Mouse (Mus musculus): ENCODE measurements around the gene Otop3. TPM values are rescaled to one million over a fixed set of nuclear protein-coding genes. Genes with fewer than 3 reads are reported as not detected.
A peak's percentile ranks its signal among the peaks of the same experiment; 100 is the strongest.

Gene Otop3
- polyA plus RNA-seq, 1 experiment from 2014 or later: 0.11 TPM

DNA sequence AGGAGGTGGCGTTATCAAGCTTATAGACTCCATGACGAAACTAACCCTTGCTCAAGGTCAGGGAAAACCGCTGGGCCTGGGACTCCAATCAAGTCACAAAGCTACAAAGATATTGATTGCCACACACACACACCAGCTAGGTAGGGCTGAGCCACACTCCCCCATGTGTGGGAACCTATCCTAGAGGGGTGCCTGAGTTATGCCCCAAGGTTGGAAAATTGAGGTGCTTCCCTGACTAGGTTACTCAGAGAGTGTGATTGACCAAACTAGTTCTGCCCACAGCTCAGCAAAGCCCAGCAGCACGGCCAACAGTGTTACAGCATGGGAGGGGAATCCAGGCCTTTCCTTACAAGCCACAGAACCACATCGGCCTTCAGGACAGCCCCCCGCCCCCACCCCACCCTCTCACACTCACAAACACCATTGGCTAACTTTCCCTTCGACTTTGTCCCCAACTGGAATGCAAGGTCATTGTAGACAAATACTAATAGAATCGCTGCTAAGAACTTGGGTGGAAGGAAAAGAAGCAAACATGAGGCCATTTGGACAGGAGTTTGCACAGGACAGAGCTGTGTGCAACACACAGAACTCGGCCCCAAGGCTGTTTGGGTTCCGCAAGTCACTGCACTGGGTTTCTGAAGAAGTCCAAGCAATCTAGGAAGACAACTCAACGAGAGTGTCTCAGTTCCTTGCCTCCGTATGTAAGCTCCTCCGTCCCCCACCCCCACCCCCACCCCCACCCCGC is 41.7 kb upstream of the Otop3 start:
- Histone ChIP-seq H3K9me3 (replicated peaks; ENCODE audit: control insufficient read depth, low read length) (no peaks in the 10 kb centered on the region), H3K36me3 (ENCODE audit: control insufficient read depth, insufficient read depth) (no peaks in the 10 kb centered on the region; the same call in 1 of the 2 replicates), H3K27me3 (ENCODE audit: control insufficient read depth, insufficient read depth, low read depth, low read length) (peaks cover 11% of the 10 kb centered on the region; the same call in 1 of the 2 replicates), H3K9ac (ENCODE audit: low read depth, low read length) (no peak overlapping the region; the same call in 1 of the 2 replicates), H3K4me1 (ENCODE audit: control insufficient read depth, low read depth, low read length) (peaks cover 5% of the 10 kb centered on the region), H3K4me3 (ENCODE audit: low read depth, low read length) (peak overlapping the region; percentile 19; the same call in 1 of the 2 replicates), H3K27ac (ENCODE audit: low read length) (peak overlapping the region; percentile 85), H3K4me2 (ENCODE audit: low read depth, low read length) (peak overlapping the region; percentile 36; the same call in 1 of the 2 replicates)
- WGBS (ENCODE audit: insufficient replicate concordance): 44% methylated on average over 14 of the region's 14 CpGs
- ATAC-seq (ENCODE audit: low read depth): peak; percentile 71

DNA sequence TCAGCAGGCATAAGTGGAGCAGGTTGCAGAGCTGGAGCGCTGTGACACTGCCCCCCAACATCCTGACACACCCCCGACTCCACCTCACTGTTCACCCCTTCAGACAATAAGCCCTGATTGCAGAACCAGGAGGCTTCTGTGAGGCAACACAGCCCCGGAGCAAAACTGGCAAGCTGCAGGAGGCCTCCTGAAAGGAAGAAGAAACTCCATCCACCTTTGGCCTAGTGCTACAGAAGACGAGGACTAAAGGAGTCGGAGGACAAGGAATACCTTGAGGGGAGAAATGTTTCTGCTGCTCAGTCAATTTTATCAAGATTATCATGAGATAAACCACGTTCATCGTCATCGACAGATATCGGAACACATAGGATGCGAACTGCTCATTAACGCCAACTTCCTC is 38.6 kb upstream of the Otop3 start:
- peak overlapping the region; percentile 49 for H3K4me2 ChIP-seq (ENCODE audit: low read depth, low read length)
- WGBS (ENCODE audit: insufficient replicate concordance): 61% methylated on average over 11 of the region's 11 CpGs
- H3K27ac ChIP-seq (ENCODE audit: low read length): no peak overlapping the region
- H3K27me3 ChIP-seq (ENCODE audit: control insufficient read depth, insufficient read depth, low read depth, low read length): peaks cover 15% of the 10 kb centered on the region; the same call in 1 of the 2 replicates
- H3K9ac ChIP-seq (ENCODE audit: low read depth, low read length): no peak overlapping the region
- ATAC-seq (ENCODE audit: low read depth): no peak
- peak overlapping the region; percentile 55 for H3K4me3 ChIP-seq (ENCODE audit: low read depth, low read length)
- H3K9me3 ChIP-seq (replicated peaks; ENCODE audit: control insufficient read depth, low read length): no peaks in the 10 kb centered on the region
- peaks cover 5% of the 10 kb centered on the region for H3K4me1 ChIP-seq (ENCODE audit: control insufficient read depth, low read depth, low read length)
- no peaks in the 10 kb centered on the region; the same call in 1 of the 2 replicates for H3K36me3 ChIP-seq (ENCODE audit: control insufficient read depth, insufficient read depth)

DNA sequence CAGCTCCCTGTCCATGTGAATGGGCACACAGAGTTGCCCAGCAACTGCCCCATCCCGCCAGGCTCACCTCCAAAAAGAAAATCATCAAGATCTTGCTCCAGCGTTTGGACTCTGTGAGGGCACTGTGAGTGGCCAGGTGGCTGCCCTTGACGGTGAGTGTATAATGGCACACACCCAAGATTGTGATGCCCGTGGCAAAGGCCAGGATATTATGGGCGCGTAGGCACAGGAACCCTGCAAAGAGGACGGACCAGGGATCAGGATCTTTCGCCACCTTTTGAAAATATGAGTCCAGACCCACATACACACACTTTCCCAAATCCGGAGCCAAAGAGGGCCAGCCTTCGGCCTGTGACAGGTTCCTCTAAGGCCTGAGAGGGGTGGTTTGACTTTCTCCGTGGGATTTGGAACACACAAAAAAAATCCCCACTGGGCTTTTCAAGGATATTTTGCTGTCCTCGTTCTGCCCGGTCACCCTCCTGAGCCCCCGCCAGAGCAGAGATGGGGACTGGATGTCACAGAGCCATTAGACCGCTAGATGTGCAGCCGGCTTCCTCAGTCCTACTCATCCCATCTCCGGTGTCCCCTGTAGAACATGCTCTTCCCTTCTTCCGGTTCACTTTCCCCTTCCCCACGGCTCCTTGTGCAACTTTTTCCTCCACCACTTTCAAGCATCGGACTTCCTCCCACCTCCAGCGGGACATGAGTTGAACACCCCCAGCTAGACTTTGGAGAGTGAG is 37.9 kb upstream of the Otop3 start:
- WGBS (ENCODE audit: insufficient replicate concordance): 48% methylated on average over 21 of the region's 21 CpGs
- no peaks in the 10 kb centered on the region; the same call in 1 of the 2 replicates for H3K36me3 ChIP-seq (ENCODE audit: control insufficient read depth, insufficient read depth)
- H3K4me1 ChIP-seq (ENCODE audit: control insufficient read depth, low read depth, low read length): peaks cover 2% of the 10 kb centered on the region
- peak overlapping the region; percentile 57 for H3K9ac ChIP-seq (ENCODE audit: low read depth, low read length)
- no peak for ATAC-seq (ENCODE audit: low read depth)
- H3K4me3 ChIP-seq (ENCODE audit: low read depth, low read length): peak overlapping the region; percentile 55
- peak overlapping the region; percentile 50 for H3K27ac ChIP-seq (ENCODE audit: low read length)
- H3K4me2 ChIP-seq (ENCODE audit: low read depth, low read length): peak overlapping the region; percentile 49
- H3K27me3 ChIP-seq (ENCODE audit: control insufficient read depth, insufficient read depth, low read depth, low read length): peaks cover 15% of the 10 kb centered on the region; the same call in 1 of the 2 replicates
- no peaks in the 10 kb centered on the region for H3K9me3 ChIP-seq (replicated peaks; ENCODE audit: control insufficient read depth, low read length)

DNA sequence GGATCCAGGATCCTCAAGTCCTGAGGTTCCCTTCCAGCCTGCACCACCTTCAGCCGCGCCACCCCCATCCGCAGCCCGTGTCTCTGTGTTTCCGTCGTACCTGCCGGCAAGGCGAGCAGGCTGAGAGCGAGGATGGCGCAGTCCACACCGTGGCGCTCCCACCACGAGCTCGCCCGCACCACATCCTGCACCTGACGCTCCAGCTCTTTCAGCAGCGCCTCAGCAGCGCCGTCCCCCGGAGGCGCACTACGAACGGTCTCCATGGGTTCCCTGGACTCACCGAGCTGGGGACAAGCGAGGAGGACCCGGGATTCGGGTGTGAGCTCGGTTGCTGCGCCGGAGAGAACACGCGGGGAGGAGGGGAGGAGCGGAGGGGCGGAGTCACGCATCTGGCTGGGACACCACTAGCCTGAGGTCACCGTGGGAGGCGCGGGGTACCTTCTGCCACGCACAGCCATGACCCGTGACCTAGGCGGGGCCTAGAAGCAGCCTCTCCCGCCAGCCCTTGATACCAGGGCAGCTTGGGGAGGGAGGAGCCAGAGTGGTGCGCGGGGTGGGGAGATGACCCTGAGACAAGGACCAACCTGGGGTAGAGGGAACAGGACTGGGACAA is 37.2 kb upstream of the Otop3 start, which contains the start of gene Fads6:
Gene Fads6, minus strand, starts transcription at position 450 of the 613 bp plus-strand sequence.
- Histone ChIP-seq H3K27me3 (ENCODE audit: control insufficient read depth, insufficient read depth, low read depth, low read length) (peaks cover 15% of the 10 kb centered on the region; the same call in 1 of the 2 replicates), H3K4me1 (ENCODE audit: control insufficient read depth, low read depth, low read length) (no peaks in the 10 kb centered on the region), H3K9me3 (replicated peaks; ENCODE audit: control insufficient read depth, low read length) (no peaks in the 10 kb centered on the region), H3K27ac (ENCODE audit: low read length) (peak within 1 kb of the TSS; percentile 50), H3K9ac (ENCODE audit: low read depth, low read length) (peak within 1 kb of the TSS; percentile 57), H3K4me2 (ENCODE audit: low read depth, low read length) (peak within 1 kb of the TSS; percentile 49), H3K36me3 (ENCODE audit: control insufficient read depth, insufficient read depth) (no peaks in the 10 kb centered on the region; the same call in 1 of the 2 replicates), H3K4me3 (ENCODE audit: low read depth, low read length) (peak within 1 kb of the TSS; percentile 55)
- under 1% methylated on average over 44 of the region's 44 CpGs for WGBS (ENCODE audit: insufficient replicate concordance)
- ATAC-seq (ENCODE audit: low read depth): peak; percentile 74

DNA sequence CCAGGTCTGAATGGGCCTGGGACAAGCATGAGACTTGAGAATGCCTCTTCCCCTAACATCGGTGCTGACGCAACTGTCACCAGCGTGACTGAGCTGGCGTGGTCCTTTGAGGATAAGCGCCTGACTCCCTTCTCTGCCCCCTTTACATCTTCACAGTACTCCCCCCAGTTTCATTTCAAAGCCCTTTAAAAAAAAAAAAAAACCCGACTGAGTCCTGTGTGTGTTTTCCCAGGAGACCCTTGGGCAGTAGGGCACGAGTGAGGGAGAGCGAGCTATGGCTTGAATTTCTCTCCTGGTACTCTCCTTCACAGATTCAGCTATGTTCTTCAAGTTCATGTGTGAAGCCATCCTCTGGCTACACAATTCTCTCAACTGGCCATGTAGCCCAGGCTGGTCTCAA is 36.4 kb upstream of the Otop3 start:
- Histone ChIP-seq H3K9ac (ENCODE audit: low read depth, low read length) (no peak overlapping the region), H3K9me3 (replicated peaks; ENCODE audit: control insufficient read depth, low read length) (no peaks in the 10 kb centered on the region), H3K36me3 (ENCODE audit: control insufficient read depth, insufficient read depth) (no peaks in the 10 kb centered on the region; the same call in 1 of the 2 replicates), H3K4me2 (ENCODE audit: low read depth, low read length) (0 out of 2 replicates have a peak overlapping the region, but pooled peaks have one; percentile 49), H3K4me3 (ENCODE audit: low read depth, low read length) (no peak overlapping the region), H3K4me1 (ENCODE audit: control insufficient read depth, low read depth, low read length) (no peaks in the 10 kb centered on the region), H3K27me3 (ENCODE audit: control insufficient read depth, insufficient read depth, low read depth, low read length) (peaks cover 15% of the 10 kb centered on the region; the same call in 1 of the 2 replicates), H3K27ac (ENCODE audit: low read length) (no peak overlapping the region)
- ATAC-seq (ENCODE audit: low read depth): no peak
- WGBS (ENCODE audit: insufficient replicate concordance): 41% methylated on average over 8 of the region's 8 CpGs

DNA sequence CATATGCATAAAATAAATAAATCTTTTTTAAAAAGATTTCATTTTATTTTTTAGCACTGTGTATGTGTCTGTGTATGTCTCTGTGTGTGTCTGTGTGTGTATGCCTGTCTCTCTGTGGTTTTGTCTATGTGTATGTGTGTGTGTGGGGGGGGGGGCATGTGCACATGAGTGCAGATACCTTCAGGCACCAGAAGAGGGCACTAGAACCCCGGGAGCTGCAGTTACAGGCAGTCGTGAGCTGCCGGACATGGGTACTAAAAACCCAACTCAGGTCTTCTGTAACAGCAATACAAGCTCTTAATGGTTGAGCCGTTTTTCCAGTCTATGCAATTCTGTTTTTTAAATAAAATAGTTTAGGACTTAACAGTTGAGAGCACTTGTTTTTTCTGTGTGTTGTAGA is 33.8 kb upstream of the Otop3 start:
- Histone ChIP-seq H3K36me3 (ENCODE audit: control insufficient read depth, insufficient read depth) (no peaks in the 10 kb centered on the region), H3K27me3 (ENCODE audit: control insufficient read depth, insufficient read depth, low read depth, low read length) (peaks cover 15% of the 10 kb centered on the region; the same call in 1 of the 2 replicates), H3K4me2 (ENCODE audit: low read depth, low read length) (no peak overlapping the region), H3K4me1 (ENCODE audit: control insufficient read depth, low read depth, low read length) (no peaks in the 10 kb centered on the region), H3K9me3 (replicated peaks; ENCODE audit: control insufficient read depth, low read length) (no peaks in the 10 kb centered on the region), H3K4me3 (ENCODE audit: low read depth, low read length) (no peak overlapping the region), H3K27ac (ENCODE audit: low read length) (no peak overlapping the region), H3K9ac (ENCODE audit: low read depth, low read length) (no peak overlapping the region)
- no peak for ATAC-seq (ENCODE audit: low read depth)
- WGBS (ENCODE audit: insufficient replicate concordance): 58% methylated on average over 4 of the region's 4 CpGs

DNA sequence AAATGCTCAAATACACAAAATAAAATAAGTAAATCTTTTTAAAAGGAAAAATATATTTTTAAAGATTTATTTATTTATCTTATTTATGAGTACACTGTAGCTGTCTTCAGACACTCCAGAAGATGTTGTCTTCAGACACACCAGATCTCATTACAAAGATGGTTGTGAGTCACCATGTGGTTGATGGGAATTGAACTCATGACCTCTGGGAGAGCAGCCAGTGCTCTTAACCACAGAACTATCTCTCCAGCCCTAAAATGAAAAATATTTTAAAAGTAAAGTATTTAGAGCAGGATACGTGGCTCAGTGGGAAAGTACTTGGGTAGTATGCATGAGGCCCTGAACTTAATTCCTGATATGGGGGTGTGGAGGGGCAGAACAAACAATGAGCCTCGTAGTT is 33.2 kb upstream of the Otop3 start:
- Histone ChIP-seq H3K36me3 (ENCODE audit: control insufficient read depth, insufficient read depth) (no peaks in the 10 kb centered on the region), H3K4me3 (ENCODE audit: low read depth, low read length) (no peak overlapping the region), H3K27ac (ENCODE audit: low read length) (no peak overlapping the region), H3K27me3 (ENCODE audit: control insufficient read depth, insufficient read depth, low read depth, low read length) (peaks cover 15% of the 10 kb centered on the region; the same call in 1 of the 2 replicates), H3K9ac (ENCODE audit: low read depth, low read length) (no peak overlapping the region), H3K4me1 (ENCODE audit: control insufficient read depth, low read depth, low read length) (no peaks in the 10 kb centered on the region), H3K4me2 (ENCODE audit: low read depth, low read length) (no peak overlapping the region), H3K9me3 (replicated peaks; ENCODE audit: control insufficient read depth, low read length) (no peaks in the 10 kb centered on the region)
- no peak for ATAC-seq (ENCODE audit: low read depth)
- 54% methylated on average over 2 of the region's 2 CpGs for WGBS (ENCODE audit: insufficient replicate concordance)

DNA sequence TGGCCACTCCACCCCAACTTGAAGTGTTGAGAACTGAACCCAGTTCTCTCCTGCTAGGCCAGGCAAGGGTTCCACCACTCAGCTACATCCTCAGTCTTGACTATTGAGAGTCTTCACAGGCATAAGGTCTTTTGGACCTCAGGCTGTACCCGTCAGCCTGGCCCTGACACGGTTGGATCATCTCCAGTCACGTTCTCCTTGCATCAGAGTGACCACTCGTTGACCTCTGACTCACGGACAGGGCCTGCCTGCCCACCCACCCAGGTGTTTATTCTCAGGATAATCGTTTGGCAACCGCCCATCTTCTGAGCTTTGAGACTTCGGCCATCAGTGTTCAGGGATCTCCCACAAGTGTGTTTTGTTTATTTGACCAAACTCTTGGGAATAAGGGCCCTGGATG is 31.4 kb upstream of the Otop3 start:
- H3K4me3 ChIP-seq (ENCODE audit: low read depth, low read length): no peak overlapping the region
- H3K9ac ChIP-seq (ENCODE audit: low read depth, low read length): no peak overlapping the region
- no peaks in the 10 kb centered on the region for H3K9me3 ChIP-seq (replicated peaks; ENCODE audit: control insufficient read depth, low read length)
- no peaks in the 10 kb centered on the region for H3K36me3 ChIP-seq (ENCODE audit: control insufficient read depth, insufficient read depth)
- no peak overlapping the region for H3K27ac ChIP-seq (ENCODE audit: low read length)
- ATAC-seq (ENCODE audit: low read depth): no peak
- 47% methylated on average over 8 of the region's 8 CpGs for WGBS (ENCODE audit: insufficient replicate concordance)
- H3K27me3 ChIP-seq (ENCODE audit: control insufficient read depth, insufficient read depth, low read depth, low read length): peaks cover 3% of the 10 kb centered on the region; the same call in 1 of the 2 replicates
- no peak overlapping the region for H3K4me2 ChIP-seq (ENCODE audit: low read depth, low read length)
- H3K4me1 ChIP-seq (ENCODE audit: control insufficient read depth, low read depth, low read length): no peaks in the 10 kb centered on the region

Measured in liver, embryonic 16.5 days (tissue).